Mouse (Mus musculus) spleen, postnatal 14 days (tissue): ENCODE data around the gene Tmem252.

Source experiments
- DNase-seq, 2 experiments: peaks; one replicate each; pipeline ENCODE4 v3.0.0; 2021 to 2022; ENCODE audit warnings: low spot score in 2 of 2

Tmem252 gene

DNA sequence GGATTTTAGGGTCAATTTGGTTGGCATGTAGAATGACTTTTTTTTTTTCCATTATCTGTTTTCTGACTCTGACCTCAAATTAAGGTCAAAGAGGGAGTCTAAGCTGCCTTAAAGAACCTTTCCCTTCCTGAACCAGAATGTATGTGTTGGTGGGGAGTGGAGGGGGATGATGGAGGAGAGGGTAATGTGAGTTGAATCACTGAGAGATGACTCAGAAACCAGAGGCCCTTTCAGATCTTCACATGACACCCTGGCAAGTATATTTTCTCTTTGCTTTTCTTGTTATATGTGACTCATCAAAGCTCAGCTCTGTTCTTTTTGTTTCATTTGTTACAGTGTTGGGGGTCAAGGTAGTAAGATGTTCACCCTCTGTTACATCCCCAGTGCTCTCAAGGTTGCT, 46.6 kb downstream of the Tmem252 start:
- no peak for DNase-seq

DNA sequence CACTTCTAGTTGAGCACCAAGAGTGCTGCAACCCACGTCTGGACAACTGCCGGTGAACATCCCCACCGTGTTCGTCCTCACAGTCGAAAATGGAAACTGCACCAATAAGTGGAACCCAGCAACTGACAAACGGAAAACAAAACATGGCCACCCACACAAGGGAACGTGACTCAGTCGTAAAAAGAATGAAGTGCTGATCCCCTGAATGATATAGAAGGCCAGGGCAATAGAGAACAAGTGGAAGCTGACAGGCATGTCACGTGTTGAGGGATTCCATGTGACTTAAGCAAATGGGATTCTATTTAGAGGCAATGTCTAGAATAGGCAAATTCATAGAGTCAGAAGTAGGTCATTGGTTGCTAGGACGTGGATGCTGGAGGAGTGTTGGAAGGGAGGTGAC, 50.6 kb downstream of the Tmem252 start:
- no peak for DNase-seq

DNA sequence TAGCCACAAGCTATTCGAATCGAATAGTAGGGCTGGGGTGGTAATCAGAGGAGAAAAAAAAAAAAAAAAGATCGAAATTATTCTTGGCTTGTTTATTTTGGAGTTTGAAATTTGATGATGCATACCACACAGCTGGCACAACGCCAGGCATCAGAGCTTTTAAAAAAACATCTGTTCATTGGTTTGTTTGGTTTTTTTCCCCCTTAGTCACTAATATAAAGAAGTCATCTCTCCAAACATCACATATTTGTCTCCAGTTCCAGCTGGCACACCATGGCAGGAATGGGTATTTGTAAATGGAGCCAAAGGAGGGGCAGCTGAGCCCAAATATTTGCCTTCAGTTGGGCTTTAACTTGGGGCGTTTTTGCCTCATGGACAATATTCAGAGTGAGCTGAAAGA, 56.9 kb downstream of the Tmem252 start:
- no peak for DNase-seq
